Mouse (Mus musculus) forebrain, embryonic 15.5 days (tissue): ENCODE measurements around the gene Psmd13. TPM values are rescaled to one million over a fixed set of nuclear protein-coding genes. Genes with fewer than 3 reads are reported as not detected.

Source experiments
- ATAC-seq: fragments of 200-750 bp; cut with Nextera tagmentation; replicated peaks from 2 replicates; pipeline ENCODE4 v1.8.0; 2017; ENCODE audit warnings: mild to moderate bottlenecking, moderate TSS enrichment, moderate library complexity
- H3K27ac ChIP-seq: fragments of 300-500 bp; sonication (generic); replicated peaks from 2 replicates; pipeline ENCODE4 v1.5.1; 2015; ENCODE audit warnings: mild to moderate bottlenecking, inconsistent platforms
- H3K27me3 ChIP-seq: fragments of 300-500 bp; sonication (generic); 2 replicates; pipeline ENCODE4 v1.6.1; 2015; ENCODE audit warnings: inconsistent platforms
- H3K36me3 ChIP-seq: fragments of 300-500 bp; sonication (generic); 2 replicates; pipeline ENCODE4 v1.6.1; 2015; ENCODE audit warnings: mild to moderate bottlenecking, inconsistent platforms
- H3K4me1 ChIP-seq: fragments of 300-500 bp; sonication (generic); 2 replicates; pipeline ENCODE4 v1.6.1; 2015; ENCODE audit warnings: inconsistent platforms
- H3K4me2 ChIP-seq: fragments of 300-500 bp; sonication (generic); replicated peaks from 2 replicates; pipeline ENCODE4 v1.6.1; 2015; ENCODE audit warnings: mild to moderate bottlenecking, inconsistent platforms
- H3K4me3 ChIP-seq: fragments of 300-500 bp; sonication (generic); 2 replicates; pipeline ENCODE4 v1.5.1; 2015; ENCODE audit warnings: mild to moderate bottlenecking, inconsistent platforms
- H3K9ac ChIP-seq: fragments of 300-500 bp; sonication (generic); replicated peaks from 2 replicates; pipeline ENCODE4 v1.6.1; 2015; ENCODE audit warnings: mild to moderate bottlenecking, inconsistent platforms
- H3K9me3 ChIP-seq: fragments of 300-500 bp; sonication (generic); 2 replicates; pipeline ENCODE4 v1.6.1; 2016; ENCODE audit warnings: inconsistent platforms
- WGBS: fragments of 180-500 bp; shearing (Covaris S2); methylation state at CpG from one replicate; pipeline ENCODE4 v1.1.7; 2015; ENCODE audit warnings: mixed read lengths; 5-methylcytosine and 5-hydroxymethylcytosine counted together
- polyA plus RNA-seq: library from polyadenylated mRNA; unstranded; fragments of >200 nt; fragmentation: Nextera tagmentation; extraction: Ambion mirVana; gene quantifications from 2 replicates; pipeline ENCODE4 v1.2.1, GENCODE M21; 2015

Psmd13 gene
- polyA plus RNA-seq, 1 experiment from 2014 or later: 283 TPM

- H3K27me3 ChIP-seq: no peaks in the 10 kb centered on the region
- H3K4me1 ChIP-seq: no peaks in the 10 kb centered on the region
- ATAC-seq: no peak
- H3K4me2 ChIP-seq: no peak overlapping the region
- H3K4me3 ChIP-seq: no peak overlapping the region
- no peak overlapping the region for H3K9ac ChIP-seq
- H3K36me3 ChIP-seq: peaks cover 49% of the 10 kb centered on the region
- H3K27ac ChIP-seq: no peak overlapping the region
- 90% methylated on average over 7 of the region's 7 CpGs for WGBS
- no peaks in the 10 kb centered on the region for H3K9me3 ChIP-seq
Observed at GRCm38 (mm10) chr7:140897863-140898262, 16.1 kb downstream of the Psmd13 start.

GRCm38 (mm10) chr7:140899121-140899520 is 17.4 kb downstream of the Psmd13 start:
- Histone ChIP-seq H3K27ac (no peak overlapping the region), H3K4me1 (no peaks in the 10 kb centered on the region), H3K4me2 (no peak overlapping the region), H3K36me3 (peaks cover 42% of the 10 kb centered on the region), H3K4me3 (no peak overlapping the region), H3K9me3 (no peaks in the 10 kb centered on the region), H3K27me3 (no peaks in the 10 kb centered on the region), H3K9ac (no peak overlapping the region)
- ATAC-seq: no peak
- WGBS: 75% methylated on average over 3 of the region's 3 CpGs

GRCm38 (mm10) chr7:140900220-140900619 is 18.5 kb downstream of the Psmd13 start, which contains the start of gene Cox8b:
Cox8b (minus strand) TSS chr7:140900446.
- H3K27ac ChIP-seq: no peak within 1 kb of the TSS
- H3K27me3 ChIP-seq: no peaks in the 10 kb centered on the region
- no peak for ATAC-seq
- WGBS: 81% methylated on average over 10 of the region's 10 CpGs
- H3K9ac ChIP-seq: no peak within 1 kb of the TSS
- H3K36me3 ChIP-seq: peaks cover 33% of the 10 kb centered on the region
- no peak within 1 kb of the TSS for H3K4me2 ChIP-seq
- H3K4me1 ChIP-seq: no peaks in the 10 kb centered on the region
- H3K9me3 ChIP-seq: no peaks in the 10 kb centered on the region
- H3K4me3 ChIP-seq: no peak within 1 kb of the TSS

- ATAC-seq: no peak
Observed at GRCm38 (mm10) chr7:140902036-140902875, 20.5 kb downstream of the Psmd13 start.

GRCm38 (mm10) chr7:140903212-140903611 is 21.4 kb downstream of the Psmd13 start:
- H3K9me3 ChIP-seq: no peaks in the 10 kb centered on the region
- H3K4me2 ChIP-seq: no peak overlapping the region
- peak overlapping the region; percentile 18; the same call in 1 of the 2 replicates for H3K9ac ChIP-seq
- peaks cover 8% of the 10 kb centered on the region; the same call in 1 of the 2 replicates for H3K36me3 ChIP-seq
- ATAC-seq: 0 out of 2 replicates have a peak, but pooled peaks have one; percentile 41
- H3K27me3 ChIP-seq: no peaks in the 10 kb centered on the region
- no peak overlapping the region for H3K4me3 ChIP-seq
- no peak overlapping the region for H3K27ac ChIP-seq
- WGBS: 22% methylated on average over 13 of the region's 13 CpGs
- no peaks in the 10 kb centered on the region for H3K4me1 ChIP-seq

More at GRCm38 (mm10) chr7:140902036-140902875, 20.5 kb downstream of the Psmd13 start:
- no peak overlapping the region for H3K4me2 ChIP-seq
- H3K27ac ChIP-seq: no peak overlapping the region
- H3K36me3 ChIP-seq: peaks cover 17% of the 10 kb centered on the region
- H3K9ac ChIP-seq: no peak overlapping the region
- no peak overlapping the region for H3K4me3 ChIP-seq
- WGBS: 72% methylated on average over 15 of the region's 15 CpGs
- H3K27me3 ChIP-seq: no peaks in the 10 kb centered on the region
- no peaks in the 10 kb centered on the region for H3K9me3 ChIP-seq
- H3K4me1 ChIP-seq: no peaks in the 10 kb centered on the region

GRCm38 (mm10) chr7:140905642-140906081 is 23.9 kb downstream of the Psmd13 start:
- Histone ChIP-seq H3K9ac (no peak overlapping the region), H3K9me3 (no peaks in the 10 kb centered on the region), H3K4me3 (no peak overlapping the region), H3K27ac (no peak overlapping the region), H3K27me3 (no peaks in the 10 kb centered on the region), H3K4me2 (no peak overlapping the region), H3K4me1 (peaks cover 5% of the 10 kb centered on the region), H3K36me3 (no peaks in the 10 kb centered on the region)
- WGBS: 86% methylated on average over 2 of the region's 2 CpGs
- ATAC-seq: no peak

- H3K9me3 ChIP-seq: no peaks in the 10 kb centered on the region
- H3K27me3 ChIP-seq: no peaks in the 10 kb centered on the region
- 86% methylated on average over 13 of the region's 13 CpGs for WGBS
- no peak for ATAC-seq
- H3K36me3 ChIP-seq: no peaks in the 10 kb centered on the region
- no peak overlapping the region for H3K9ac ChIP-seq
- peaks cover 5% of the 10 kb centered on the region for H3K4me1 ChIP-seq
- no peak overlapping the region for H3K4me3 ChIP-seq
- H3K27ac ChIP-seq: no peak overlapping the region
- H3K4me2 ChIP-seq: no peak overlapping the region
Observed at GRCm38 (mm10) chr7:140907131-140907530, 25.4 kb downstream of the Psmd13 start.

- ATAC-seq: no peak
- WGBS: 88% methylated on average over 7 of the region's 7 CpGs
- Histone ChIP-seq H3K9ac (no peak overlapping the region), H3K36me3 (no peaks in the 10 kb centered on the region), H3K4me3 (no peak overlapping the region), H3K9me3 (no peaks in the 10 kb centered on the region), H3K4me2 (no peak overlapping the region), H3K27me3 (no peaks in the 10 kb centered on the region), H3K4me1 (peaks cover 5% of the 10 kb centered on the region), H3K27ac (no peak overlapping the region)
Observed at GRCm38 (mm10) chr7:140907697-140908096, 25.9 kb downstream of the Psmd13 start.

- Histone ChIP-seq H3K27me3 (no peaks in the 10 kb centered on the region), H3K4me3 (no peak overlapping the region), H3K9ac (no peak overlapping the region), H3K4me2 (no peak overlapping the region), H3K9me3 (no peaks in the 10 kb centered on the region), H3K4me1 (peaks cover 5% of the 10 kb centered on the region), H3K27ac (no peak overlapping the region), H3K36me3 (no peaks in the 10 kb centered on the region)
- 52% methylated on average over 7 of the region's 7 CpGs for WGBS
- ATAC-seq: no peak
Observed at GRCm38 (mm10) chr7:140908181-140908580, 26.4 kb downstream of the Psmd13 start.

- Histone ChIP-seq H3K4me1 (peaks cover 5% of the 10 kb centered on the region), H3K36me3 (no peaks in the 10 kb centered on the region), H3K9ac (0 out of 2 replicates have a peak overlapping the region, but pooled peaks have one; percentile 19), H3K4me3 (peak overlapping the region; percentile 40), H3K27ac (no peak overlapping the region), H3K27me3 (no peaks in the 10 kb centered on the region), H3K9me3 (no peaks in the 10 kb centered on the region), H3K4me2 (peak overlapping the region; percentile 83)
- 2% methylated on average over 19 of the region's 19 CpGs for WGBS
- 0 out of 2 replicates have a peak, but pooled peaks have one; percentile 29 for ATAC-seq
Observed at GRCm38 (mm10) chr7:140908634-140909107, 26.9 kb downstream of the Psmd13 start.

- Histone ChIP-seq H3K4me1 (peaks cover 5% of the 10 kb centered on the region), H3K4me3 (no peak overlapping the region), H3K27ac (no peak overlapping the region), H3K36me3 (no peaks in the 10 kb centered on the region), H3K9ac (no peak overlapping the region), H3K27me3 (0 out of 2 replicates have a peak, but pooled peaks cover 2% of the 10 kb centered on the region), H3K4me2 (no peak overlapping the region), H3K9me3 (no peaks in the 10 kb centered on the region)
- no peak for ATAC-seq
- WGBS: 73% methylated on average over 3 of the region's 3 CpGs
Observed at GRCm38 (mm10) chr7:140912293-140912692, 30.5 kb downstream of the Psmd13 start.

- Histone ChIP-seq H3K9ac (no peak overlapping the region), H3K36me3 (no peaks in the 10 kb centered on the region), H3K27ac (no peak overlapping the region), H3K4me1 (peaks cover 5% of the 10 kb centered on the region), H3K4me2 (no peak overlapping the region), H3K9me3 (no peaks in the 10 kb centered on the region), H3K27me3 (0 out of 2 replicates have a peak, but pooled peaks cover 3% of the 10 kb centered on the region), H3K4me3 (no peak overlapping the region)
- ATAC-seq: no peak
- WGBS: 75% methylated on average over 5 of the region's 5 CpGs
Observed at GRCm38 (mm10) chr7:140912846-140913482, 31.2 kb downstream of the Psmd13 start.
